Comparison of ENCODE assay signal across 7 mouse cellular contexts in the genomic region with DNA sequence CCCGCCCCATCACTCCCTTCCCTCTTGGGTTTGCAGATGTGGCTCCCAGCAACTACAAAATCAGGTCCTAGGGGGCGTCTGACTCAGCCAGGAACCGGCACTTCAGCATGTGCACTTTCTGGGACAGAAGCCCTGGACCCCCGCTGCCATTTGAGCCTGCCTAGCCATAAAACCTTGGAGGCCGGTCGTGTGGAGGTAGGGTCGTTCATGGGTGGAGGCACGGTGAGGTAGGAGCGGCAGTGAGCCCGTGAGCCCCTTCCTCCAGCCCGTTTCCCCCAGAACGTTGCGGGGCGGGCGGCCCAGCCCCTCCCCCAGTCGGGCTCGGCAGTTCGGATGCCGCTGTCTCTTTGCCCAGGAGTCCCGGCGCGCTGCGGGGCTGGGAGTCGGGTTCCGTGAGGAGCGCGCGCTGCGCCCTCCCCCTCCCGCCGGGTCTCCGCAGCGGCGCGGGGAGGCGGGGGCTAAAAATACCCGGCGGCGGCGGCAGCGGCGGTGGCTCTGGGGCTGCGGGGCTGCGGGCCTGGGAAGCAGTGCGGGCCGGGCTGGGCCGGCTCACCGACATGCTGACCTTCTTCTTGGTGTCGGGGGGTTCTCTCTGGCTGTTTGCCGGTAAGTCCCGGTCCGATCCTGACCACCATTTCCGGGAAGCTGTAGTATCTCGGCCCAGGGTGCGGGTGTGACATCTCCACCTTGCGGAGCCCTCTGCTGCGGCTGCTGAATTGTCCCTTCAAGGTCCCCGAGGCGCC. TPM values are rescaled to one million over a fixed set of nuclear protein-coding genes. Genes with fewer than 3 reads are reported as not detected.
DNase-seq lines count a peak whose midpoint lies in the region; ATAC-seq and TF ChIP-seq lines count a peak whose summit lies in the region.

Gene Acsl6, plus strand, starts transcription at position 71 of the 743 bp plus-strand sequence.

- H3K27ac ChIP-seq in thymus, adult 2 months (ENCODE audit: control insufficient read depth, insufficient read depth, low read length), result no peak within 1 kb of the TSS
- H3K27ac ChIP-seq in forebrain, postnatal 0 days (ENCODE audit: low read depth, low read length), result peak within 1 kb of the TSS; percentile 86
- peak within 1 kb of the TSS; percentile 95 for H3K27ac ChIP-seq in midbrain, embryonic 10.5 days (replicated peaks)
- no peak within 1 kb of the TSS for H3K27ac ChIP-seq in stomach, embryonic 16.5 days (ENCODE audit: low read length)

- H3K9me3 ChIP-seq in forebrain, postnatal 0 days (ENCODE audit: low read length), result no peaks in the 10 kb centered on the region
- H3K9me3 ChIP-seq in midbrain, embryonic 10.5 days (replicated peaks), result no peaks in the 10 kb centered on the region; the same call in 1 of the 2 replicates
- no peaks in the 10 kb centered on the region for H3K9me3 ChIP-seq in stomach, embryonic 16.5 days (replicated peaks; ENCODE audit: control insufficient read depth, low read length)

- H3K36me3 ChIP-seq in thymus, adult 2 months (ENCODE audit: control insufficient read depth, insufficient read depth, low read length), result no peaks in the 10 kb centered on the region
- H3K36me3 ChIP-seq in forebrain, postnatal 0 days (ENCODE audit: insufficient read depth), result no peaks in the 10 kb centered on the region
- H3K36me3 ChIP-seq in midbrain, embryonic 10.5 days, result no peaks in the 10 kb centered on the region
- H3K36me3 ChIP-seq in stomach, embryonic 16.5 days (ENCODE audit: control insufficient read depth, insufficient read depth, low read length), result no peaks in the 10 kb centered on the region

- H3K4me2 ChIP-seq in forebrain, postnatal 0 days (ENCODE audit: low read depth), result peak within 1 kb of the TSS; percentile 74
- H3K4me2 ChIP-seq in stomach, embryonic 16.5 days (ENCODE audit: low read depth, low read length), result peak within 1 kb of the TSS; percentile 90

- H3K4me3 ChIP-seq in thymus, adult 2 months (ENCODE audit: control insufficient read depth, insufficient read depth, low read length), result peak within 1 kb of the TSS; percentile 1; the same call in 1 of the 2 replicates
- H3K4me3 ChIP-seq in forebrain, postnatal 0 days (ENCODE audit: low read depth, low read length), result peak within 1 kb of the TSS; percentile 72
- H3K4me3 ChIP-seq in midbrain, embryonic 10.5 days, result peak within 1 kb of the TSS; percentile 90
- peak within 1 kb of the TSS; percentile 56 for H3K4me3 ChIP-seq in stomach, embryonic 16.5 days (replicated peaks; ENCODE audit: low read length)

- TF ChIP-seq POLR2A in thymus, adult 2 months (IDR thresholded peaks at IDR 0.05; ENCODE audit: control insufficient read depth, extremely low read depth, insufficient read depth, low read length, poor library complexity), result no peak

- ATAC-seq in forebrain, postnatal 0 days, result peak; percentile 84
- peak; percentile 73; the same call in 1 of the 2 replicates for ATAC-seq in stomach, embryonic 16.5 days (ENCODE audit: insufficient read depth, low FRiP score)

- DNase-seq in thymus, adult 2 months, result no peak
- DNase-seq in thymus, postnatal 0 days (ENCODE audit: low spot score), result no peak
- DNase-seq in cerebellum, adult 8-10 months, result peak; percentile 66
- peak; percentile 85 for DNase-seq in forebrain, postnatal 0 days
- DNase-seq in kidney, postnatal 4 days, result peak; percentile 16 to 29
- DNase-seq in midbrain, embryonic 10.5 days (ENCODE audit: low spot score), result peak; percentile 67

- WGBS in thymus, adult 2 months, result 3% methylated on average over 59 of the region's 59 CpGs
- 4% methylated on average over 52 of the region's 59 CpGs for WGBS in forebrain, postnatal 0 days
- WGBS in midbrain, embryonic 10.5 days, result under 1% methylated on average over 58 of the region's 59 CpGs
- 1% methylated on average over 55 of the region's 59 CpGs for WGBS in stomach, embryonic 16.5 days

- peaks cover 7% of the 10 kb centered on the region; the same call in 1 of the 2 replicates for H3K4me1 ChIP-seq in thymus, adult 2 months (replicated peaks; ENCODE audit: control insufficient read depth, insufficient read depth, low read length)
- peaks cover 13% of the 10 kb centered on the region for H3K4me1 ChIP-seq in forebrain, postnatal 0 days (ENCODE audit: insufficient read depth)
- peaks cover 45% of the 10 kb centered on the region for H3K4me1 ChIP-seq in midbrain, embryonic 10.5 days
- H3K4me1 ChIP-seq in stomach, embryonic 16.5 days (ENCODE audit: control insufficient read depth, insufficient read depth, low read length), result peaks cover 5% of the 10 kb centered on the region; the same call in 1 of the 2 replicates

- peaks cover 5% of the 10 kb centered on the region; the same call in 1 of the 2 replicates for H3K27me3 ChIP-seq in thymus, adult 2 months (ENCODE audit: control insufficient read depth, insufficient read depth, low read length)
- H3K27me3 ChIP-seq in forebrain, postnatal 0 days (ENCODE audit: insufficient read depth, low read length), result no peaks in the 10 kb centered on the region
- peaks cover 12% of the 10 kb centered on the region for H3K27me3 ChIP-seq in midbrain, embryonic 10.5 days (ENCODE audit: low read depth, poor library complexity, severe bottlenecking)
- peaks cover 5% of the 10 kb centered on the region for H3K27me3 ChIP-seq in stomach, embryonic 16.5 days (ENCODE audit: control insufficient read depth, insufficient read depth, low read length)

- TF ChIP-seq CTCF in thymus, adult 2 months (IDR thresholded peaks at IDR 0.05; ENCODE audit: borderline replicate concordance, control insufficient read depth, extremely low read depth, insufficient read depth, low read length, poor library complexity), result 0 out of 2 replicates have a peak, but pooled peaks have one; percentile 20
- peak; percentile 64 for TF ChIP-seq CTCF in forebrain, postnatal 0 days (IDR thresholded peaks at IDR 0.05; ENCODE audit: low read depth)

- H3K9ac ChIP-seq in forebrain, postnatal 0 days, result peak within 1 kb of the TSS; percentile 94
- H3K9ac ChIP-seq in stomach, embryonic 16.5 days (ENCODE audit: low read length), result peak within 1 kb of the TSS; percentile 63

RNA-seq across cellular contexts. Expression of gene Acsl6, which starts in this region (rescaled TPM):
- 0.27 and 0.40 TPM in 2 replicates for polyA plus RNA-seq in thymus, adult 2 months (2012; rRNA removed)
- 0.50 and 0.75 TPM in 2 replicates for polyA plus RNA-seq in thymus, postnatal 0 days (2015; fragmentation: Nextera tagmentation; extraction: Ambion mirVana)
- total RNA-seq in forebrain, postnatal 0 days (2014; rRNA removed), result 56.3 and 57.7 TPM in 2 replicates
- 44.7 and 48.5 TPM in 2 replicates for polyA plus RNA-seq in forebrain, postnatal 0 days (2015; fragmentation: Nextera tagmentation; extraction: Ambion mirVana)
- 14.4 and 20.4 TPM in 2 replicates for polyA plus RNA-seq in midbrain, embryonic 10.5 days (2016; fragmentation: Nextera tagmentation; extraction: Ambion mirVana)
- 1.5 and 2.5 TPM in 2 replicates for polyA plus RNA-seq in stomach, embryonic 16.5 days (2015; fragmentation: Nextera tagmentation; extraction: Ambion mirVana)

Comparison
In these comparisons a context has a peak if more than half of its experiments do, and no peak if none do; other contexts are left out.
1. DNase-seq: peak in cerebellum, adult 8-10 months (single experiment), forebrain, postnatal 0 days (single experiment), kidney, postnatal 4 days (2 of 2) and midbrain, embryonic 10.5 days (single experiment); none in thymus, adult 2 months (single experiment) and thymus, postnatal 0 days (single experiment).
2. H3K27ac ChIP-seq: peak in forebrain, postnatal 0 days (single experiment) and midbrain, embryonic 10.5 days (single experiment); none in thymus, adult 2 months (single experiment) and stomach, embryonic 16.5 days (single experiment).
3. H3K4me3 ChIP-seq: peak in every context shown above with its lines; median percentile 90 in midbrain, embryonic 10.5 days; 72 in forebrain, postnatal 0 days; 56 in stomach, embryonic 16.5 days; 1 in thymus, adult 2 months.